Mouse (Mus musculus) forebrain, embryonic 12.5 days (tissue): ENCODE results near the gene Isoc2a. TPM values are rescaled to one million over a fixed set of nuclear protein-coding genes. Genes with fewer than 3 reads are reported as not detected.
"Not testable (repeated sequence)": the region's sequence is repeated elsewhere in the genome, so short reads cannot be mapped to it uniquely, and the experiment has no call there.

Source experiments
- ATAC-seq: fragments of 200-750 bp; cut with Nextera tagmentation; 2 replicates; pipeline ENCODE4 v1.8.0; 2017; ENCODE audit warnings: moderate TSS enrichment; ENCODE audit not compliant: low FRiP score
- H3K27ac ChIP-seq: fragments of 300-500 bp; sonication (generic); 2 replicates; pipeline ENCODE4 v1.5.1; 2016; ENCODE audit warnings: mild to moderate bottlenecking
- H3K27me3 ChIP-seq: fragments of 300-500 bp; sonication (generic); 2 replicates; pipeline ENCODE4 v1.6.1; 2016; ENCODE audit warnings: mild to moderate bottlenecking
- H3K36me3 ChIP-seq: fragments of 300-500 bp; sonication (generic); replicated peaks from 2 replicates; pipeline ENCODE4 v1.6.1; 2016; ENCODE audit warnings: mild to moderate bottlenecking
- H3K4me1 ChIP-seq: fragments of 300-500 bp; sonication (generic); 2 replicates; pipeline ENCODE4 v1.6.1; 2016
- H3K4me2 ChIP-seq: fragments of 300-500 bp; sonication (generic); 2 replicates; pipeline ENCODE4 v1.6.1; 2016; ENCODE audit warnings: mild to moderate bottlenecking, moderate library complexity
- H3K4me3 ChIP-seq: fragments of 300-500 bp; sonication (generic); replicated peaks from 2 replicates; pipeline ENCODE4 v1.5.1; 2016; ENCODE audit warnings: mild to moderate bottlenecking
- H3K9ac ChIP-seq: fragments of 300-500 bp; sonication (generic); 2 replicates; pipeline ENCODE4 v1.6.1; 2016; ENCODE audit warnings: mild to moderate bottlenecking
- H3K9me3 ChIP-seq: fragments of 300-500 bp; sonication (generic); 2 replicates; pipeline ENCODE4 v1.6.1; 2016
- WGBS: fragments of 180-500 bp; shearing (Covaris S2); methylation state at CpG from one replicate; pipeline ENCODE4 v1.1.7; 2016; 5-methylcytosine and 5-hydroxymethylcytosine counted together
- polyA plus RNA-seq: library from polyadenylated mRNA; unstranded; fragments of >200 nt; fragmentation: Nextera tagmentation; extraction: Ambion mirVana; gene quantifications from 2 replicates; pipeline ENCODE4 v1.2.1, GENCODE M21; 2016

Gene Isoc2a
- polyA plus RNA-seq, 1 experiment from 2014 or later = 0.89 TPM

GRCm38 (mm10) chr7:4850621-4851314 lies 26.2 kb upstream of the Isoc2a start:
- Histone ChIP-seq H3K36me3 (no peaks in the 10 kb centered on the region), H3K27ac (no peak overlapping the region), H3K4me1 (no peaks in the 10 kb centered on the region), H3K9ac (no peak overlapping the region), H3K9me3 (no peaks in the 10 kb centered on the region), H3K27me3 (peaks cover 14% of the 10 kb centered on the region; the same call in 1 of the 2 replicates), H3K4me2 (no peak overlapping the region), H3K4me3 (no peak overlapping the region)
- ATAC-seq = no peak
- WGBS = 82% methylated on average over 11 of the region's 11 CpGs

- ATAC-seq = no peak
- H3K9ac ChIP-seq = no peak overlapping the region
- H3K4me3 ChIP-seq = no peak overlapping the region
- peaks cover 14% of the 10 kb centered on the region; the same call in 1 of the 2 replicates for H3K27me3 ChIP-seq
- no peaks in the 10 kb centered on the region for H3K36me3 ChIP-seq
- H3K4me1 ChIP-seq = no peaks in the 10 kb centered on the region
- 68% methylated on average over 8 of the region's 8 CpGs for WGBS
- H3K4me2 ChIP-seq = no peak overlapping the region
- no peak overlapping the region for H3K27ac ChIP-seq
- no peaks in the 10 kb centered on the region for H3K9me3 ChIP-seq
Observed at GRCm38 (mm10) chr7:4851315-4851688, 25.7 kb upstream of the Isoc2a start.

- 88% methylated on average over 3 of the region's 3 CpGs for WGBS
- no peak overlapping the region for H3K27ac ChIP-seq
- 0 out of 2 replicates have a peak, but pooled peaks cover 9% of the 10 kb centered on the region for H3K27me3 ChIP-seq
- no peaks in the 10 kb centered on the region for H3K9me3 ChIP-seq
- no peak overlapping the region for H3K4me2 ChIP-seq
- H3K36me3 ChIP-seq = no peaks in the 10 kb centered on the region
- H3K4me3 ChIP-seq = no peak overlapping the region
- no peak overlapping the region for H3K9ac ChIP-seq
- no peak for ATAC-seq
- no peaks in the 10 kb centered on the region for H3K4me1 ChIP-seq
Observed at GRCm38 (mm10) chr7:4853613-4854012, 23.3 kb upstream of the Isoc2a start.

GRCm38 (mm10) chr7:4856508-4856907 lies 20.4 kb upstream of the Isoc2a start:
- 82% methylated on average over 9 of the region's 9 CpGs for WGBS
- Histone ChIP-seq H3K27ac (no peak overlapping the region), H3K36me3 (no peaks in the 10 kb centered on the region), H3K4me3 (no peak overlapping the region), H3K9ac (no peak overlapping the region), H3K4me2 (no peak overlapping the region), H3K9me3 (no peaks in the 10 kb centered on the region), H3K27me3 (0 out of 2 replicates have a peak, but pooled peaks cover 6% of the 10 kb centered on the region), H3K4me1 (no peaks in the 10 kb centered on the region)
- ATAC-seq = no peak

GRCm38 (mm10) chr7:4857321-4857720 lies 19.6 kb upstream of the Isoc2a start:
- Histone ChIP-seq H3K27ac (no peak overlapping the region), H3K9me3 (no peaks in the 10 kb centered on the region), H3K9ac (no peak overlapping the region), H3K4me2 (no peak overlapping the region), H3K27me3 (0 out of 2 replicates have a peak, but pooled peaks cover 3% of the 10 kb centered on the region), H3K4me1 (no peaks in the 10 kb centered on the region), H3K4me3 (no peak overlapping the region), H3K36me3 (no peaks in the 10 kb centered on the region)
- WGBS = 56% methylated on average over 7 of the region's 7 CpGs
- no peak for ATAC-seq

GRCm38 (mm10) chr7:4859418-4859978 lies 17.5 kb upstream of the Isoc2a start:
- H3K9ac ChIP-seq = no peak overlapping the region
- H3K36me3 ChIP-seq = no peaks in the 10 kb centered on the region
- no peak overlapping the region for H3K4me3 ChIP-seq
- H3K9me3 ChIP-seq = no peaks in the 10 kb centered on the region
- H3K27ac ChIP-seq = no peak overlapping the region
- WGBS = 87% methylated on average over 12 of the region's 12 CpGs
- H3K27me3 ChIP-seq = no peaks in the 10 kb centered on the region
- H3K4me2 ChIP-seq = no peak overlapping the region
- ATAC-seq = no peak
- H3K4me1 ChIP-seq = no peaks in the 10 kb centered on the region

GRCm38 (mm10) chr7:4860926-4861325 lies 16.0 kb upstream of the Isoc2a start:
- not testable (repeated sequence) for H3K4me3 ChIP-seq, H3K36me3 ChIP-seq, H3K9ac ChIP-seq, H3K4me2 ChIP-seq, H3K27me3 ChIP-seq, H3K9me3 ChIP-seq, H3K4me1 ChIP-seq, ATAC-seq, H3K27ac ChIP-seq
- WGBS = 74% methylated on average over 3 of the region's 3 CpGs

- peaks cover 10% of the 10 kb centered on the region for H3K4me1 ChIP-seq
- H3K36me3 ChIP-seq = no peaks in the 10 kb centered on the region
- no peaks in the 10 kb centered on the region for H3K27me3 ChIP-seq
- H3K4me2 ChIP-seq = no peak overlapping the region
- ATAC-seq = no peak
- no peak overlapping the region for H3K27ac ChIP-seq
- H3K9me3 ChIP-seq = no peaks in the 10 kb centered on the region
- no peak overlapping the region for H3K9ac ChIP-seq
- WGBS = 58% methylated on average over 1 of the region's 1 CpGs
- no peak overlapping the region for H3K4me3 ChIP-seq
Observed at GRCm38 (mm10) chr7:4863041-4863440, 13.9 kb upstream of the Isoc2a start.

GRCm38 (mm10) chr7:4863541-4864080 lies 13.3 kb upstream of the Isoc2a start:
- H3K4me3 ChIP-seq = no peak overlapping the region
- no peaks in the 10 kb centered on the region for H3K36me3 ChIP-seq
- no peaks in the 10 kb centered on the region for H3K27me3 ChIP-seq
- H3K27ac ChIP-seq = no peak overlapping the region
- peaks cover 10% of the 10 kb centered on the region for H3K4me1 ChIP-seq
- 79% methylated on average over 7 of the region's 7 CpGs for WGBS
- H3K9me3 ChIP-seq = no peaks in the 10 kb centered on the region
- no peak overlapping the region for H3K4me2 ChIP-seq
- ATAC-seq = no peak
- no peak overlapping the region for H3K9ac ChIP-seq

GRCm38 (mm10) chr7:4864130-4864845 lies 12.7 kb upstream of the Isoc2a start:
- no peak overlapping the region for H3K27ac ChIP-seq
- H3K4me2 ChIP-seq = no peak overlapping the region
- H3K27me3 ChIP-seq = no peaks in the 10 kb centered on the region
- no peak for ATAC-seq
- H3K4me1 ChIP-seq = peaks cover 10% of the 10 kb centered on the region
- no peaks in the 10 kb centered on the region for H3K9me3 ChIP-seq
- no peaks in the 10 kb centered on the region for H3K36me3 ChIP-seq
- H3K4me3 ChIP-seq = no peak overlapping the region
- H3K9ac ChIP-seq = no peak overlapping the region
- 79% methylated on average over 5 of the region's 5 CpGs for WGBS

- WGBS = 58% methylated on average over 5 of the region's 5 CpGs
- Histone ChIP-seq H3K9ac (no peak overlapping the region), H3K4me2 (peak overlapping the region; percentile 62), H3K27ac (no peak overlapping the region), H3K9me3 (no peaks in the 10 kb centered on the region), H3K36me3 (no peaks in the 10 kb centered on the region), H3K4me3 (peak overlapping the region; percentile 64), H3K27me3 (no peaks in the 10 kb centered on the region), H3K4me1 (peaks cover 10% of the 10 kb centered on the region)
- ATAC-seq = peak; percentile 36; the same call in 1 of the 2 replicates
Observed at GRCm38 (mm10) chr7:4865090-4865489, 11.9 kb upstream of the Isoc2a start.
